Mouse (Mus musculus) E14TG2a.4 (cell line): Measurements from ENCODE around the gene Nr1h4.

Experiments used
- H3K27me3 ChIP-seq: 2 replicates; pipeline ENCODE4 v1.6.1; 2014; ENCODE audit warnings: low read length, control low read depth; ENCODE audit not compliant: insufficient read depth
- H3K36me3 ChIP-seq: 2 replicates; pipeline ENCODE4 v1.6.1; 2014; ENCODE audit warnings: low read length, control low read depth; ENCODE audit not compliant: insufficient read depth
- H3K4me1 ChIP-seq: replicated peaks from 2 replicates; pipeline ENCODE4 v1.6.1; 2014; ENCODE audit warnings: low read depth, low read length, control low read depth
- H3K4me3 ChIP-seq: replicated peaks from 2 replicates; pipeline ENCODE4 v1.5.1; 2014; ENCODE audit warnings: mild to moderate bottlenecking, low read length
- H3K9me3 ChIP-seq: 2 replicates; pipeline ENCODE4 v1.6.1; 2014; ENCODE audit warnings: low read length, control low read depth
- CTCF ChIP-seq: conservative IDR thresholded peaks from 2 replicates; pipeline ENCODE4 v1.5.1; 2014; ENCODE audit warnings: low read length
- NANOG ChIP-seq: IDR thresholded peaks from 2 replicates; pipeline ENCODE4 v1.6.1; 2014; ENCODE audit warnings: borderline replicate concordance, low read length, mixed read lengths
- POU5F1 ChIP-seq: IDR thresholded peaks from 2 replicates; pipeline ENCODE4 v1.6.1; 2014; ENCODE audit warnings: low read length, borderline replicate concordance

The Nr1h4 gene

DNA sequence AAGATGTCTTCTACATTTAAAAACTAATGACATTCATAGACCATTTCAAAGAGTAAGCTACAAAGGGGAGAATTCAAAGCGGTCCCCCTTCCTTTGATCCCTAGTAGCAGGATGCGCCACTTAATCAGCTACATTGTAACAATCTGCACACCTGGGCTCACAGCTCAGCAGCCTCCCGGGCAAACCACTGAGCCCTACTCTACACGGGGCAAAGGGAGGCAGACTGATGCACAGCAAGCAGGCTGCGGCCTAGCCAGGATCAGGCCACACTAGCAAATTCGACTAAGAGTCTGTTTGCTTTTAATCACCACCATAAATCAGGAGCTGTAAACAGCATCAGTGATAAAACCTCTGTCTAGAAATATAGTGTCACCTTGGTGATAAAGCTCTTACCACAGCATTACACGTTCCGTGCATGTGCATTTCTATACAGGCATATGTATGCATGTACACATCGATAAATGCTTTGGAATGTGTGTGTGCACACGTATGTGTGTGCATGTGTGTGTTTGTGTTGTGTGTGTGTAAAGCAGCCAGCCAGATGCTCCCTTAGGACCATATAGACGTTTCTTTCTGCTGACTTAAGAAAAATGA lies 108.5 kb downstream of the Nr1h4 start:
- Histone ChIP-seq H3K27me3 (no peaks in the 10 kb centered on the region), H3K36me3 (peaks cover 78% of the 10 kb centered on the region), H3K4me1 (0 out of 2 replicates have a peak, but pooled peaks cover 4% of the 10 kb centered on the region), H3K4me3 (no peak overlapping the region), H3K9me3 (no peaks in the 10 kb centered on the region)
- TF ChIP-seq NANOG (no peak), CTCF (no peak), POU5F1 (no peak)

GRCm38 (mm10) chr10:89424217-89424616 lies 109.2 kb downstream of the Nr1h4 start:
- Histone ChIP-seq H3K9me3 (no peaks in the 10 kb centered on the region), H3K36me3 (peaks cover 71% of the 10 kb centered on the region), H3K4me1 (0 out of 2 replicates have a peak, but pooled peaks cover 4% of the 10 kb centered on the region), H3K27me3 (no peaks in the 10 kb centered on the region), H3K4me3 (no peak overlapping the region)
- TF ChIP-seq POU5F1 (no peak), CTCF (no peak), NANOG (no peak)

GRCm38 (mm10) chr10:89423164-89423778 lies 110.1 kb downstream of the Nr1h4 start:
- Histone ChIP-seq H3K4me3 (no peak overlapping the region), H3K27me3 (no peaks in the 10 kb centered on the region), H3K36me3 (peaks cover 69% of the 10 kb centered on the region), H3K4me1 (0 out of 2 replicates have a peak, but pooled peaks cover 4% of the 10 kb centered on the region), H3K9me3 (no peaks in the 10 kb centered on the region)
- TF ChIP-seq POU5F1 = no peak
- TF ChIP-seq CTCF = no peak
- TF ChIP-seq NANOG = no peak

- TF ChIP-seq NANOG (no peak), POU5F1 (no peak), CTCF (no peak)
- peaks cover 68% of the 10 kb centered on the region for H3K36me3 ChIP-seq
- no peak overlapping the region for H3K4me3 ChIP-seq
- 0 out of 2 replicates have a peak, but pooled peaks cover 4% of the 10 kb centered on the region for H3K4me1 ChIP-seq
- H3K9me3 ChIP-seq = no peaks in the 10 kb centered on the region
- no peaks in the 10 kb centered on the region for H3K27me3 ChIP-seq
These were observed 110.8 kb downstream of the Nr1h4 start for GRCm38 (mm10) chr10:89422504-89423158.

GRCm38 (mm10) chr10:89417966-89418365 lies 115.4 kb downstream of the Nr1h4 start:
- Histone ChIP-seq H3K4me1 (peaks cover 6% of the 10 kb centered on the region; the same call in 1 of the 2 replicates), H3K36me3 (peaks cover 81% of the 10 kb centered on the region), H3K9me3 (no peaks in the 10 kb centered on the region), H3K27me3 (no peaks in the 10 kb centered on the region), H3K4me3 (no peak overlapping the region)
- TF ChIP-seq CTCF = no peak
- TF ChIP-seq NANOG = no peak
- TF ChIP-seq POU5F1 = no peak

GRCm38 (mm10) chr10:89415478-89415877 lies 117.9 kb downstream of the Nr1h4 start:
- no peak overlapping the region for H3K4me3 ChIP-seq
- no peaks in the 10 kb centered on the region for H3K9me3 ChIP-seq
- peaks cover 6% of the 10 kb centered on the region; the same call in 1 of the 2 replicates for H3K4me1 ChIP-seq
- H3K36me3 ChIP-seq = peaks cover 77% of the 10 kb centered on the region
- TF ChIP-seq NANOG (no peak), CTCF (no peak), POU5F1 (no peak)
- H3K27me3 ChIP-seq = no peaks in the 10 kb centered on the region

- Histone ChIP-seq H3K27me3 (no peaks in the 10 kb centered on the region), H3K4me1 (no peaks in the 10 kb centered on the region), H3K36me3 (peaks cover 17% of the 10 kb centered on the region), H3K4me3 (no peak overlapping the region), H3K9me3 (no peaks in the 10 kb centered on the region)
- TF ChIP-seq POU5F1 (no peak), CTCF (no peak), NANOG (no peak)
These were observed 125.8 kb downstream of the Nr1h4 start for GRCm38 (mm10) chr10:89407551-89407950.

GRCm38 (mm10) chr10:89406733-89407484 lies 126.5 kb downstream of the Nr1h4 start:
- Histone ChIP-seq H3K27me3 (no peaks in the 10 kb centered on the region), H3K9me3 (no peaks in the 10 kb centered on the region), H3K4me3 (no peak overlapping the region), H3K36me3 (peaks cover 13% of the 10 kb centered on the region), H3K4me1 (0 out of 2 replicates have a peak, but pooled peaks cover under 1% of the 10 kb centered on the region)
- TF ChIP-seq CTCF = no peak
- TF ChIP-seq NANOG = no peak
- TF ChIP-seq POU5F1 = no peak
